Mouse (Mus musculus): ENCODE results near the gene Cgref1. TPM values are rescaled to one million over a fixed set of nuclear protein-coding genes. Genes with fewer than 3 reads are reported as not detected.

Cgref1 gene
- total RNA-seq, 2 experiments from 2014 or later, result not detected

DNA sequence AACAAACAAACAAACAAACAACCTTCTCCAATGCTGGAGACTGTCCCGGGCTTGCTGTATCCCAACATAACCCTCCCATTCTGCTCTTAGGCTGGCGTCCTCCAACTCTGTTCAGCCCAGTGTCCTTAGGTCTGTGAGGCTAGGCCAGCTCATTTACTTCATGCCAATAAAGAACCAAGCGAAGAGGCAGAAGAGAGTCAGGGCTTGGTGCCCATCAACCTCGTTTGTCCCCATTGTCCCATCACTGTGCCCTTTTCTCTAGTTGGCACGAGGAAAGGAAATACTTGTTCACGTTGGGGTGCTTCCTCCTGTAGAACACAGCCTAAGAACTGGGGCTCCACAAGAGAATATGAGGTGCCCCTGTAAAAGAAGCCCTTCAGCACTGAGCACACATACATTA is 6.3 kb upstream of the Cgref1 start:
- ATAC-seq (replicated peaks; ENCODE audit: low FRiP score, poor library complexity, severe bottlenecking), result no peak

DNA sequence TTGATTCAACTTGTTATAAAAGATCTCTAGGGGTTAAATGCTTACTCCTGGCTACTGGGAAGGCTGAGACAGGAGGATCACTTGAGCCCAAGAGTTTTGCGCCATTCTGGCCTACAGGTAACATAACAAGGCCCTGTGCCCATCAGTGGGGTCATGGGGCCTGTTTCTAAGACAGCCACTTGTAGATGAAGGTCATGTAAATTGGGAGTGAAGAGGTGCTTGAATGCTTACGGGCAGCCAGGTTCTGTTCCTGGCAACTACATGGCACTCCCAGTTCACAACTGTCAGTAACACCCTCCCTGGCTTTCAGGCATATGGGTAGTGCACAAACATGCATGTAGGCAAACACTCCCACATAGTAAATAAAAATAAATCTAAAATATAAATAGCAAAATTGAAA is 5.5 kb upstream of the Cgref1 start:
- ATAC-seq (replicated peaks; ENCODE audit: low FRiP score, poor library complexity, severe bottlenecking), result no peak

DNA sequence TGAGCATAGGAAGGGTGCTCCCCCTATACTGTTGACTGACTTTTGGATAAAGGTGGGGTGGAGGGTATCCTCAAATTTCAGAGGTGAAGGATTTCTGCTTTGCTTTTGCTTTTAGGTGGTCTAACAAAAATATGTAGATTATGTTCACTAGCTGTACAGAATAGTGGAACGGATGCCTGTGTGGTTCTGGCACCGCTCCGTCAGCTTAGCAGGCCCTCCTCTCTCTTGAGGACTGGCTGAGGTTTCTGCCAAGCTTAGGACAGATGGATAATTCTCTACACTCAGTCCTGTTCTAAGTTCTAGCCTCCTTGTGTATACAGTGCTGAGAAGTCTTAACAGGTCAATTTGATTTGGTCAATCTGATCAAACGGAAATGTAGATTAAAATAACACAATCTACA is 5.1 kb upstream of the Cgref1 start:
- no peak for ATAC-seq (replicated peaks; ENCODE audit: low FRiP score, poor library complexity, severe bottlenecking)

- peak; percentile 89 for ATAC-seq (replicated peaks; ENCODE audit: low FRiP score, poor library complexity, severe bottlenecking)
Observed at GRCm38 (mm10) chr5:30949654-30950326, 4.4 kb upstream of the Cgref1 start.

- no peak for ATAC-seq (replicated peaks; ENCODE audit: low FRiP score, poor library complexity, severe bottlenecking)
Observed at GRCm38 (mm10) chr5:30948620-30949019, 3.2 kb upstream of the Cgref1 start.

DNA sequence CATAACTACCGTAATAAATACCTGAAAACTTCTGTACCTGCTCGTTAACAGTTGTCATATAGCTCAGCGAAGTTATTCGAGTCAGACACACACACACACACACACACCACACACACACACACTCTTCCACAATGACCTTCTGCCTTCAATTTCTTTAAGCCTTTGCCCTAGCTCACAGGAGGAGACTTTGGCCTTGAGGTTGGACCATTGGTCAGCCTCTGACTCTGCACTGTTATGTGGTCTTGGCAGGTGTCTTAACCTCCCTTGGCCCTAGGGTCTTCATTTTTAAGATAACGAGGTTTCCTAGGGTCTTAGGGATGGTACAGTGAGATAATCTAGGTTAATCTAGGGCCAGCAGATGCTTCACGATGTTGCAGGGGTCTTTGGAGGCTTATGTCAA is 1.0 kb downstream of the Cgref1 start:
- ATAC-seq (replicated peaks; ENCODE audit: low FRiP score, poor library complexity, severe bottlenecking), result no peak

DNA sequence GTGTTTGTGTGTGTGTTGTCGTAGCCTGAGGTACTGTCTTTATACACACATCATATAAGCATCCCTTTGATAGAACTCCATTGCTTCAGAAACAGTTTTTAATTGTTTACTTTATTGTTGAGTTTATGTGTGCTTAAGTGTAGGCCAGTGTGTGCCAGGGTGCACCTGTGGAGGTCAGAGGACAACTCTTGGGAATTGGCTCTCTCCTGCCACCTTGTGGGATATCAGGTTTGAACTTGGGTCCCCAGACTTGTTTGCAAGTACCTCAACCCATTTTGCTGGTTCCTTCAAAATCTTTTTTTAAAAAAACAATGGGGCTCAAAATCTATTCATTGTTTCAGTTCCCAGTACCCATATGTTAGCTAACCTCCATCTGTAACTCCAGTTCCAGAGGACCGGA is 2.4 kb downstream of the Cgref1 start:
- ATAC-seq (replicated peaks; ENCODE audit: low FRiP score, poor library complexity, severe bottlenecking), result no peak

DNA sequence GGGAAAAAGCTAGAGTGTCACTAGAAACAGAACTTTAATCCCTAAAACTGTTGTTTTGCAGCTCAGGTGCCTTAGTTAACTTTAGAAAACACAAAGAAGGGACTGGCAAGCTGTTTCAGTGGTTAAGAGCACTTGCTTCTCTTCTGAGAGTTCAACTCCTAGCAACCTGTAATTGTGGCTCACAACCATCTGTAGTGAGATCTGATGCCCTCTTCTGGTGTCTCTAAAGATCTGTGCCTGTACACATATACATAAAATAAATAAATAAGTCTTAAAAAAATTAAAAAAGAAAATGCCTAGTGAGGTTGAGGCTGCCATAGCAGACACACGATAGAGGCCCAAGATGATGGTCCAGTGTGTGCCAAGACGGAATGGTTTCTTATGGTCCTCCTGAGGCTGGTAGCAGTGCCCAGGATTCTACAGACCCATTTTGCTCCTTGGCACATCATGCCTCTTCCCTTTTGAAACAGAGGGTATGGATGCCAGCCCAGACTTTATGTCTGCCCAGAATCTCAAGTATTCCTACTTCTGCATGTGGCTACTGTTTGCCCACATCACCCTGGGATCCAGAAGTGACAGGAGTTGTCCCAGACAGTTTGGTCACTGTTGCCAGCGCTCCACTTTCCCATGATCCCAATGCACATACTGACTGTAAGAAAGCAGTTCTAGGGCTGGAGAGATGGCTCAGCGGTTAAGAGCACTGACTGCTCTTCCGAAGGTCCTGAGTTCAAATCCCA is 10.5 kb downstream of the Cgref1 start:
- ATAC-seq (replicated peaks; ENCODE audit: low FRiP score, poor library complexity, severe bottlenecking), result no peak

DNA sequence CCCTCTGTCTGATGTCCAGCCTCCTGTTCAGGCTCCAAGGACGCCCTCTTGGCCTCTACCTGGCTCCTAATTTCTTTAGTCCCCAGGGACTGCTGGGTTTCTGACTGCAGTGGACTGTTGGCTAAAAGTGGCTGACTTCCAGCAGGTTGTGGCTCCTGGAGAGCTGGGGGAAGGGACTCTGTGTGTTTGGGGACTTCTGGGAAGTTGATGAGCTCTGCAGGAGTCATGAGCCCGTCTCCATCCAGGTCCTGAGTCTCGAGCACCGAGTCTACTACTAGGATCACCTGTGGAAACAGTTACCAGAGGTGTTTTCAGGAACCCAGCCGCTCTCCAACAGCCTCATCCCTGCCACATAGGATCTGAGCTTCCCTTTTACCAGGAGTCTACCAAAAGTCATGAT is 11.7 kb downstream of the Cgref1 start:
- no peak for ATAC-seq (replicated peaks; ENCODE audit: low FRiP score, poor library complexity, severe bottlenecking)

DNA sequence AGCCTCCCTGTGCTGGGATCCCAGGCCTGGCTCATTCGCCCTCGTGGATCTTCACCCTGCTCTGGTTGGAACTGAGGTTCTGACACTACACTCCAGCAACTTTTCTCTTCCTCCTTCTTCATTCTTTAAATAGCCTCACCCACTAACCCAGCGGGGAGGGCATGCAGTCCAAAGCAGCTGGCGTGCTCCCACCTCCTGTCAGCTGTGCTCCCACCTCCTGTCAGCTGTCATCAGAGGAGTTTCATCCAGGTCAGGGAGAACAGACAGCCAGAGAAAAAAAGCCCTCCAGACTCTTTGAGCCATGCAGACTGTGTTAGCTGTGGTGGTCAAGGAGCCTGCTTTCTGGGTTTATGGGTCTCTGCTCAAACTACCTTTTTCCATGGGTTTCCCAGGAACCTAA is 14.0 kb downstream of the Cgref1 start:
- no peak for ATAC-seq (replicated peaks; ENCODE audit: low FRiP score, poor library complexity, severe bottlenecking)

DNA sequence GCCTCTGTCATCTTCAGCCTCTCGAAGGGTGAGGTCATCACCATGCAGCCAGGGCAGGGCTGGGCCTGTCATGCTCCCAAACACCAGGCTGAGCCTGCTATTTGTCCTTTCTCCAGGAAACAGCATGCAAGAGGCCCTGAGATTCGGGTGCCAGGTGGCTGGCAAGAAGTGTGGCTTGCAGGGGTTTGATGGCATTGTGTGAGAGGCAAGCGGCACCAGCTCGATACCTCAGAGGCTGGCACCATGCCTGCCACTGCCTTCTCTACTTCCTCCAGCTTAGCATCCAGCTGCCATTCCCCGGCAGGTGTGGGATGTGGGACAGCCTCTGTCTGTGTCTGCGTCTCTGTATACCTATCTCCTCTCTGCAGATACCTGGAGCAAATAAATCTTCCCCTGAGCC is 14.5 kb downstream of the Cgref1 start:
- ATAC-seq (replicated peaks; ENCODE audit: low FRiP score, poor library complexity, severe bottlenecking), result no peak

DNA sequence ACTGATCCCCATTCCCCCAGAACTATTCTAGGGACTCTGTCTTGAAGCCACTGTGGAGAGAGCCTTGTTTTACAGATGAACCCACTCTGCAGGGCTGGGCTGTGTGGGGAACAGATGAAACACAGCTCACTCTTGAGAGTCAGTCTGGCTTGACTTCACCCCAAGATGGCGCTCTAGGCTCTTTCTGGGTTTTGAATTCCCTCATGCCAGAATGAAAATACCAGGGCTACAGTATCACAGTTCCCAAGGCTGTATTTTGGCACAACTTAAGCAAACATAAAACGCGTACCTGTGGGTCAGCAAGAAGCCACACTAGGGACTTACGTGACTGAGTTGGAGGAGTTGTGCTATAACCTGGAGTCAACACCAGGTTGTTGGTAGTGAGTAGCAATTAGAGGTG is 15.3 kb downstream of the Cgref1 start:
- ATAC-seq (replicated peaks; ENCODE audit: low FRiP score, poor library complexity, severe bottlenecking), result no peak

GRCm38 (mm10) chr5:30927945-30928529 is 17.4 kb downstream of the Cgref1 start:
- no peak for ATAC-seq (replicated peaks; ENCODE audit: low FRiP score, poor library complexity, severe bottlenecking)

DNA sequence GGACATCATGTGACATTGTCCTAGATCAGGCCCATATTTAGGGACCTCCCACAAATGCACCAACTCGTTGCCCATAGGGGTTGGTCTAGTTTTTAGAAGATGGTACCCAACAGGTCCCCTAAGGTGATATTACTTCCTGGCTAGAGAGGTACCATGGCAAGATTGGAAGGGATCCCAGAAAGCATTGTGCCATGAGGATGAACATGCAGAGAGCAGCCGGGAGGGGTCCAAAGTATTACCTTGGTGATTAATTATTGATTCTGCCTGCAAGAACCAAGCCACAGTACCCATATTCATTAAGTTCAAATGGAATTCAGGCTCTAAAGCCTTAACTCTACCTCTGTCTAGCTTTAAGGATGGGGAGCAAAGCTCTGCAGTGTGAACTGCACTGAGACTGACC is 19.3 kb downstream of the Cgref1 start:
- ATAC-seq (replicated peaks; ENCODE audit: low FRiP score, poor library complexity, severe bottlenecking), result no peak

GRCm38 (mm10) chr5:30925217-30925616 is 20.2 kb downstream of the Cgref1 start:
- no peak for ATAC-seq (replicated peaks; ENCODE audit: low FRiP score, poor library complexity, severe bottlenecking)

DNA sequence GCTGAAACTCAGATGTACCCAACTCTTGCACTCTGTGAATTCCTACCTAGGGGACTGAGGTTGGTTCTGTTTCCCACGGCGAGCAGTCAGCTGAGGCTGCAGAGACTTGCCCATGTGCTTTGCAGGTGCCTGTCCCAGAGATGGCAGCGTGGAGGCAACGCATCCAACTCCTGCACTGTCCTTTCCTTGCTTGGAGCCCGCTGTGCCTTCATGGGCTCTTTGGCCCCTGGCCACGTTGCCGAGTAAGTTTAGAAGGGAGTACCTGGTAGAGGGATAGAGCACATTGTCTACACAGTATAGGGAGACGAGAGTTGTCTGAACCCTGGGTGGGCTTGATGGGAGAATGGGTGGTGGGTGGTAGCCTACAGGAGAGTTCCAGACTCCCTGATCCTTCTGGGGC is 20.8 kb downstream of the Cgref1 start:
- ATAC-seq (replicated peaks; ENCODE audit: low FRiP score, poor library complexity, severe bottlenecking), result no peak

GRCm38 (mm10) chr5:30923119-30923518 is 22.3 kb downstream of the Cgref1 start:
- ATAC-seq (replicated peaks; ENCODE audit: low FRiP score, poor library complexity, severe bottlenecking), result no peak

- no peak for ATAC-seq (replicated peaks; ENCODE audit: low FRiP score, poor library complexity, severe bottlenecking)
Observed at GRCm38 (mm10) chr5:30922581-30923041, 22.8 kb downstream of the Cgref1 start.

GRCm38 (mm10) chr5:30921256-30922033 is 23.9 kb downstream of the Cgref1 start, which contains the start of gene Khk:
Gene Khk, plus strand, starts transcription at chr5:30921431.
- peak; percentile 87 for ATAC-seq (replicated peaks; ENCODE audit: low FRiP score, poor library complexity, severe bottlenecking)

DNA sequence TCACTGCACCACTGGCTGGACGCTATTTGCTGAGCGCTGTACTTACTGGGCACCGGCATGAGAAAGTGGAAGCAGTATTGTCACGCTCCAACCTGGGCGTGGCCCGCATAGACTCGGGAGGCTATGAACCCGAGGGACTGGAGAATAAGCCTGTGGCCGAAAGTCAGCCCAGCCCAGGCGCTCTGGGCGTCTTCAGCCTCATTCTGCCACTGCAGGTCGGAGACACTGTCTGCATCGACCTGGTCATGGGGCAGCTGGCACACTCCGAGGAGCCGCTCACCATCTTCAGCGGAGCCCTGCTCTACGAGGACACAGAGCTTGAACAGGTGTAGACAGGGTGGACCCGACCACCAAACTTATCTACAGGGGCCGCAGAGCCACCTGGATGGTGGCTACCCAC is 24.8 kb downstream of the Cgref1 start:
- ATAC-seq (replicated peaks; ENCODE audit: low FRiP score, poor library complexity, severe bottlenecking), result no peak

Measured in erythroblast, adult 5-6 weeks (primary cell).